Mouse (Mus musculus) thymus, postnatal 0 days (tissue): ENCODE measurements at regions not wholly inside any gene's neighbourhood (a gene's known extent, or its start where the extent isn't known, plus 50 kb on each side); places are given as distances from the start of the nearest gene placed in this dataset.

Source experiments
- DNase-seq: peaks from one replicate; pipeline ENCODE4 v3.0.0-alpha.2; 2015; ENCODE audit warnings: low spot score

DNA sequence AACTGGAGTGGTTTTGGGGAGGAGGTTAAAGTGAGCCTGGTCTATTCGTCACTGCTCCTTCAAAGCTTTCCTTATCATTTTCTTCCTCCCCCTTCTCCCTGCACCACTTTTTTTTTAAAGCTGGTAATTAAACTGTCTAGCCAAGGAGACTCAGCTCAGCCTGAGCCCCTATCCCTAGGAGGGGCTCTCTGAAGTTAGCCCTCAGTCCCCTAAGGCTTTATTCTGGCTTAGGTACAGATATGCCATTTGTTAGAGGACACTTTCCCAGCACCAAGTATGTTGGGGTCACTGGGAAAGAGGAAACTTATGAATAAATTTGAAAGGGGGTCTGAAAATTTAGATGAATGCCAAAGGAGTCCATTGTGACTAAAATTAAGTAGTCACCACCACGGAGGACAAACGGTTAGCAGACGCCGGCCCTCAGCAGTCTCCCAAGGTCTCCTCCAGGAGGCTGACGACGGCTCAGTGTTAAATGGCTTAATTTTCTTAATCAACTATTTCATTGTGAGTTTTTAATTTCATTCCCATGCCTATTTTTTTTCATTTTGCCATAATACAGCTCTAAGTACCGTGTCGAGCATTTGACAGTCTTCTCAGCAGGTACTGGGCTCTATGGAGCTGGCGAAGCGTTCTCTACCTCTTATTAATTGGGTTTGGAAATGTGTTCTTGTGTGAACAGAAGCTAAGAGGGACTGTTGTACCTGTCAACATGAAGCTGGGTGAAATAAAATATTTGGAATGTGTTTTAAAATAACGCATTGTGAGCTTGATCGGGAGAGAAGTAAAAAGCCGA, 370.6 kb upstream of the Cited2 start:
- no peak for DNase-seq

DNA sequence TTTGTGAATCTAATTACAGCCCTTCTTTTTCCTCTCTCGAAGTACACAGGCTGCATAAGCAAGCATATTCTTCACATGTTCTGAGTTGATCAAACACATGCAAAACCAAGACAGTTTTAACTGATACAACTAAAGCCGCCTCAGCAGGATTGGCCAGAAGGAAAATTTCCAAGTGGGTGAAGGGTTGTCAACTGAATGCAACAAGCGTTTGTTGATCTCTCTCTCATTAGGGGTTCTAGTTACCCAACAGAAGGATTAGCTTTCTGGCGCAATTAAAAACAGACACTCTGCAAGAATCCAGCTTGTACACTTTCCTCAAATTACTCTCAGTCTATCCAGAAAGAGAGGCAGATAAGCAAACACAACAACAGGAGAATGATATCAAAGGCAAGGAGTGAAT, 367.5 kb upstream of the Cited2 start:
- DNase-seq, result no peak

DNA sequence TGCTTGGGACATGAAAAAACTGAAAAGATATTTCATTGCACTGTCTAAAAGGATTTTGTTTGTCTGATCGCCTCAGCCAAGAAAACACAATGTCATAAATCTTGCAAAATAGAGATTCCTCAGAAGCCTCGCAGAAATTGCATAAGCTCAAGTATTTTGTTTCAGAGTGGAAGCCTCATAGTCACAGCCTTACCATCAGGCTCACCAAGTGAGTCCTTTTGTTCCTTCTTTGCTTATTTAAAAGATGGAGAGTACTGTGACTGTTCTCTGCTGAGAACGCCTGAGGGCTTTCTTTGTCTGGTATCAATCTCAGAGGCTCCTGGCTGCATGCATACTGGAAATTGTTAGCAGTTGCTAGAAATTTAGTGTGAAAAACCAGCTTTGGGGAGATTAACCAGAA, 367.0 kb upstream of the Cited2 start:
- DNase-seq, result no peak

DNA sequence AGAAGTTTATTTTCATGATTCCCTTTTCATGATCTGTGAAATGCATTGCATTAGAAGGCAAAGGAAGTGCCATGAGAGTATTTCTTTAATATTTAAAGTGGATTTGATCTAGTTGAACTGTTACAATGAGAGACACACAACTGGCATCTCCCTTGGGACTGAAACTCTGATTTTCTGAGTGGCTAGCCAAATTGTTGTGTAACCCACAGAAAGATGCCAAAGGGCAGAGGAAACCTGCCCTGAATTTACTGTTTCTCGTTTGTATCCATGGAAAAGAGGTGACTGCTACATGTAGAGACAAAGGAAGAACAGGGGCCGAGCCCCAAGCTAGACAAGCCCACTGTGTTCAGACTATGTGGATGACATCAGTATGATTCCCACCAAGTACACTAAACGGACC, 360.4 kb upstream of the Cited2 start:
- DNase-seq, result no peak

DNA sequence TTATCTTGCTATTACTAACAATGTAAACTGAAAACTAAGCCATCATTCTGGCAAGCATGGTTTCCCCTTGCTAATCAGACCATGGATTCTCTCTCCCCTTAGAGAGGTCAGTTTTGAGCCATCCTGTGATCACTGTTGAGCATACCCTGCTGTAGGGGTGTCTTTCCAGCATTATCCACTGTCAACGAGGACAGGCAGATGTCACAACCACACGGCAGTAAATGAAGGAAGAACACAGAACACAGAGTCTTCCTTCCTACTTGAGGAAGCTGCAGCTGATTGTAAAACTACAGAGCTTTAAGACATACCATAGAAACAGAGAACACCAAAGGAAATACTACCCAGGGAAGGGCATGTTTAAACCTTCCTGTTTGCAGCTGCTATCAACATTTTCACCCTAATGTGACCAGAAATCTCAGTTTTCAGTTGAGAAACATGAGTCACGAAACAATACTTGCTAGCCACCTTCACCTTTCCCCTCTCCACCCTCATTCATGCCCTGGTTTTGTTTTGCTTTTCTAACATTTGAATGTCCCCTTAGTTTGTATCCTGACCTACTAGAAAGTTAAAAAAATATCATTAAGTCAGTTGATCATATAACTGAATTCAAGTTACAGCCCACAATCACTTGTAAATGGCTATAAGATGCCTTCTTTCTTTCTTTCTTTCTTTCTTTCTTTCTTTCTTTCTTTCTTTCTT, 356.8 kb upstream of the Cited2 start:
- no peak for DNase-seq

DNA sequence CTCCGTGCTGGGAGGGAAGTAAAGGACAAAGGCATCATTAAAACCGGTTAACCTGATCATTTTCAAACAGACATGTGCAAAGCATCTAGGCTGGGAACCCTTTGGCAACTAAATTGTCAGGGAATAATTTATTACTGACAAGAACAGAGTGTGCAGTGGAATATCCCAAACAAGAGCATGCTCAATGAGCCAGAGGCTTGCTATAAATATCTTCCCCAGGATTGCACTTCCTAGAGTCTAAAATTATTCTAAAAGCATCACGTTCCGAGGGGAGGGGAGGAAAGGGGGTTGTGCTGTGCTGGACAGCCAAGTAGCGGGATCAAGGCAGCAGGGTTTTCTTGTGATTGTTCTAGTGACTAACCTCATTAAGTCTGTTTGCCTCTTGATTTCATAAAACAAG, 356.0 kb upstream of the Cited2 start:
- DNase-seq, result no peak

DNA sequence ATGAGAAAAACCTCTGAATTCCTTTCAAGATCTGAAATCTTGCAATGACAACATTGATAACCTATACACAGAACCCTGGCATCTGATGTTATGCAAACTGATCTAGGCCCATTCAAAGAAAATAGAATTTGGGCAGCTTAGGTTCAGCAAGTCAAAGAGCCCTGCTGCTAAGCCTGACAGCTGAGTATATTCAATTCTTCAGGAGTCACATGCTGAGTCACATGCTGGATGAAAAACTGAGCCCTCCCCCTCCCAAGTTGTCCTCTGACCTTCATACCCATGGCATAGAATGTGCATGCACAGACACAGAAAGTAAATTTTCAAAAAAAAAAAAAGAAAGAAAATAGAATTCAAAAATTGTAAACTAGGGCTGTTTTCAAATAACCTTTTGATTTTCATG, 355.6 kb upstream of the Cited2 start:
- no peak for DNase-seq

DNA sequence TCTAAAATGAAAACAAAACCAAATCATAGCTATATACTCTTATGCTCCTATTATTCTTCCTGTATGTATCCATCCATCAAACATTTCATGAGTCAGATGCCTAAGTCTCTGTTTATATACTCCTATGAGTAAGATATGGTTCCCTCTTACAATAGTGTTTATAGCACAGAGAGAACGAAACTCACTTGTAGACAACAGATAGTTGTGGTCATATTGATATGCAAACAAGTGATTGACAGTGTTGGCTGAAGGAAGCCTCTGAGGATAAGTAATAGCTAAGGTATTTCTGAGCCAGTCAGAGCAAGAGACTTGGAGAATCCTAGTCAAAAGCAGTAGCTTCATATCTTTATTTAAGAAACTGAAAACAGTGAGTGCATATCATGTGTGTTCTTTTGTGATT, 354.4 kb upstream of the Cited2 start:
- no peak for DNase-seq

DNA sequence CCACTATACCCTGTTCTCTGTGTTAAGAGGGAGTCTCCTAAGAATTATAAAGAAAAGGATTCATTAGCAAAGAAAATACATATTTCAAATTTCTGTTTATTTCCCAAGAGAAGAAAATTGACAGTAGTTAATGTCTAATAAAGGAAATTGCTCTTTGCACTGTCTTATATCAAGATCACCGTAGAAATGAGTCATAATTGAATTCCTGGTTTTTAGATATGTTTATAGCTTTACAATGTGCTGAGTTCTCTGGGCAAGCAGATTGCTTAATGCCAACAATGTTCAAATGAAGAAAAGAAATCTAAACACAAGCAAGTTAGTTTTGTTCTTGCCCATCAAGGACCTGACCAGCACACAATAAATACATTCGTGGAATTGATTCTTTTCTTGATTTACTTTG, 350.1 kb upstream of the Cited2 start:
- no peak for DNase-seq

DNA sequence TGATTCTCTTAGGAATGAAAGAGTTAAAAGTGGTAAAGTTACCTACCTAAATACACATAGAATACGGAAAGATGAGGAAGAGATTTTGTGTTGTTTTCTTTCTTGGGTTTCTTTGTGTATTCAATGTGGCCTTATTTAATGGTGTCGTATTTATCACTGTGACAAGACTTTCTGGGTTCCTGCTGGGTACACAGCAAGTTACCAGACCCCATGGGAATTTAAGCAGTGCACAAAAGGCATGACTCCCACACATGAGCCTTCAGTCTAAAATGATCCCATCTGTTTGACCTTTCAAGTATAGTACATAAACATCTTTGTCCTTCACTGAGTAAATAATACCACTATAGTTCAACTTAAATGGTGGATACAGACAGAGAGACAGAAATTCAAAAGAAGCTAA, 349.0 kb upstream of the Cited2 start:
- DNase-seq, result no peak

DNA sequence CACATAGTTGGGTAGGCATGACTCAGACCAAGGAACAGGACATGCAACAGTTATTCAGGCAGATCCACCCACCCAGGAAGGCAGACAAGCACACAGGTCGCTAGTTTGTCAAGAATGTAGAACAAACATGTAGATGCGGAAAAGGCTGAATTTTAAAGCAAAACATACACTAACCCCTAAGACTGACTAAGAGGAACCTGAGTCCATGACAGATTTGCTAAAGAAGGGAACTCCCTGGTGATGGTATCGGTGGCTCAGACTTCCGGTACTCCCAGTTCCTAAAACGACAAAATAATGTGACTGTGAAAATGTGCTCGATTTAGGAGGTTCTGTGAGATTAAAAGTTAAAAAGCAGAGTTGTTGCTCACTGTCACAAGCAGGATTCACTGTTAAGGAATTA, 340.0 kb upstream of the Cited2 start:
- no peak for DNase-seq

DNA sequence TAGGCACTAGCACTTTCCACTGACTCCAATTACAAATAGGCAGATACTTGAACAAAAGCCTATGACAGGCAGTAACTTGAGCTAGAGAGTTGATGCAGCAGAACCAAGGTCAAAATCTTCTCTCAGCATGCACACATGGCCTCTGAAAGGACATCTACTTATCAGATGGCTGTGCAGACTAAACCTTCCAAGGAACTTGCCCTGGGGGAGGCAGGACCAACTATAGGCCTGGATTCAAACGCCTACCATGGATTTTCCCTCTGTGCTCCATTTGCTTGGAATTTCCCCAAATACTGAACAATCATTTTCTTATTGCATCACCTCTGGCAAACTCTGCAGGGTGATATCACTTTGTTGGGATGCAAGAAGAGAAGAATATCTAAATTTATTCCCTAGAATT, 337.8 kb upstream of the Cited2 start:
- no peak for DNase-seq

DNA sequence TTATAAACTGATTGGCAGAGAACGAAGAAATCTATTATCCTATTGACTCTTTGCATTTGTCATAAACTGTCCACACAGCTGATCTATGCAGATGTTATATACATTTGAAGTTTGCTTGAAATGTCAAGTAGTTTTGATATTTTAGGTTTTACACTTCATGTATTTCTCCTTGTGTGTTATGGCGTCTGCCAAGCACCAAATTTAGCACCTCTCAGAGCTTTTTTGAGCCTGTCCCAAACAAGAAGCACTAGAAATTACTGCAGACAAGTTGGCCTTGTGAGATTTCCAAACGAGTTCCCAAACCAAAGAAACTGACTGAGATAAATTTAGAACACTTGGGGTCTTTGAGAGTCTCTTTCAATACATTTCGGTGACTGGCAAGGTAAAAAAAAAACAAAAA, 335.7 kb upstream of the Cited2 start:
- no peak for DNase-seq

DNA sequence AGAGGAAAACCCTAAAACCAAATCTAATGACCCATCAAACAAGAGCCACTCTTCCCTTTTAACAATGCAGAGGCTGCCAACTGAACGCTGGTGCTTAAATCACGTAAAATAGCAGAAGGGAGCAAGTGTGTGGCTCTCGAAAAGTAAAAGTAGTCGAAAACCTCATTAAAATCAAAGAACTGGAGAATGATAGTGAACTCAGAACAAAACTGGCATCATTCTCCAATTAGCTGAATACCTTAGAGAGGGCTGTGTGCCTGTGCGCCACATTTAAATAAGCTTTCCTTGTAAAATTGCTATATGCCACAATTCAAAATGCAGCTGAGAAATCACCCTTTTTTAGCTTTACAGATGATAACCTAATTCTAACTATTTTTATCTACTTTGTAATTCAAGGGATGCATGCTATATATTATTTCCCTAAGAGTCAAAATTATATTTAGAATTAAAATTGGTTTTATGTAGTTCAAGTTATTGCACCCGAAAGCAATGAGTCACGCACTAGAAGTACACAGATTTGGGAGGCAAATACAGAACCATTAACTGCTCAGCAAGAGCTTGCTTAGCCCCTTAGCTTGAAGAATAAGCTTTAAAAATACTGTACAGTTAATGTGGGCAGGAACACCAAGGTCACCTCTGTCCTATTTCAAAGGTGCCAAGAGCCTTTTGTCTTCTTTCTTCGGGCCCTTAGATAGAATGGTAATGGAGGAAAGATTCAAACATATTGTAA, 327.4 kb upstream of the Cited2 start:
- no peak for DNase-seq

DNA sequence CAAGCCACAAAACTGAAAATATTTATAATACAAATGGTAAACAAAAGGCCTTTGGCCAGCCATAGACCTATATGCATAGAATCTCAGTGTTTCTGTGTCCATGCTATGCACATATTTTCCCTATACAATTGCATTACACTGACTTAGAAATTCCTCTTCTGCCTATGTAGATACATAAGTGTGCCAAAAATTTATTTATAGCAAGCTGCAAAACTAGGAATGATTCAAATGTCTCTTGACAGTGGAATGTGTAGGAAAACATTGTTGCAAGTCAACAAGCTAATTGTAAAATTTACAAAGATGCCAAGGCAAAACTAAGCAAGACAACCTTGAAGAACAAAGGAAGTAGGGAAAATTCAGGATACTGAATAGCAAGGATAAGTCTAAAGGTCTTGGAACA, 319.1 kb upstream of the Cited2 start:
- no peak for DNase-seq

DNA sequence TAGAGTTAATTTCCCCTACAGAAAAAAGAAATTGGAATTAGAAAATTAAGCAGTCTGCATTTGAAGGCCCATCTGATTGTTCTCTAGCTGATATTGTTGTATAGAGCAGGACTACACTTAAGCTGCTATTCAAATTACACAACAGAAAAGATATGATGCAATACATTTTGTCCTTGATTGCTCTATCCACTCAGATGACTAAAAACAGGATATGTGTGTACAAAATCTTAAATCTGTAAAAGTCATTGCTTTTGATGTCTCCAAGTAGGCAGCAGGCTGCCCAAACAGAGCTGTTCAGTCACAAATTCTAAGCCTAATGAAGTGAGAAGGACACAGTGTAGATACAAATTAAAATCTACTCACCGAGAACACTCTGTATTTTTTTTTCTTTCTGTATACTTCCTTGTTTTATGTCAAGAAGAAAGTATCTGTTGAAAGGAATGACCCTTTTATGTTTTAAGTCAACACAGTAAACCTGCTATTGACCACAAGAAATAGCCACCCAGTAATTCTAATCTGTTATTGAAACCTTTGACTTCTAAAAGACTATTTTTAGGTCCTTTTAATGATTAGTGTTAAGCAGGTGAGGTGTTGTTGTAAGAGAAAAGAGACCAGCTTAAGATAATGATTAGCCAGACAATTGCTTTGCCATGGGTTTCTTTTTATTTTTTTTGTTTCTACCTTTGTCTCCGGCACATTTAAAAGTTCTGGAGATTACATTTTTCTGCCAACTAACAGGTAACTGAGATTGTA, 315.0 kb upstream of the Cited2 start:
- no peak for DNase-seq

DNA sequence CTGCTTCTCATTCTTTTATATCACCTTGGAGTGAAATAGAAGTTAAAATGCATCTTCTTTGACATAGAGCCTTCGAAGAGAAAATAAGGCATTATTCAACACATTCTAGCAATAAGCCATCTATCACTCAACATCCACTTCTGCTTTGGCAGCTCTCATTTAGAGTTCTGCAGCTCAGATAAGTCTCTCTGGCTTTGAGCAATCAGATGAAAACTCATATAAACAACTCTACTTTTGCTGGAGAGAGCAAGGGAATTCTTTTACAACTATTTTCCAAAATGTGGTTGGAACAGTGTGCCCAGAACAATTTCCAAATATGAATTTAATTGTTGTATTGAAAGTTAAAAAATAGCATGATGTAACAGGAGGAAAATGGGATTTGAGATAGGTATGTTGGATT, 314.2 kb upstream of the Cited2 start:
- no peak for DNase-seq

DNA sequence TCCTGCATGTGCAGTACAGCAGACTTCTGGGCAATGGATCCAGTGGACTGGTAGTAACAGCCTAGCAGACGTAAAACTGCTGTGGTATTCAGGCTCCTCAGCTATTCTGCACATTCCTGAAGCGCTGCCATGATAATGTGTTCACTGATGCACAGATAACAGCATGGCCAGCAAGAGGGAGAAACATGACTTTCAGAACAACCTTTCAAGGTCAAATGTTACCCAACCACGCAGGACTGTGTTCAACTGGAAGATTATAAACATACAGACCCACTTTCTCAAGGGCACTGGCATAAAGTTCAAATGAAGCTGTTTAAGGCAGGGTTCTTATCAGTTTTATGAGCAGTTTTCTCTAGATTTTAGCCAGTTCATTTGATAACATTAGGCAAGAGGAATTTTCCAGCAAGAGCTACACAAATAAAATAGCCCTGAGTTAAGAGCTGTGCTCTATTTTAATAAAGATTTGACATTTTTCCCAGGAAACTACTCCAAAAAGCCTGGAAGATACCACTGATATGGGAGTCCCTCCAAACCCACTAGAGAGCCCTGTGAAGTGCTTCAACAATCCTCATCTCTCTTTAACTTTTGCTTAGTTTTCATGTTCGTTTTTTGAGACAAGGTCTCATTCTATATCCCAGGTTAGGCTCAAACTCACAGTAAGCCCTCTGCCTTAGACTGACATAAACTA, 311.6 kb upstream of the Cited2 start:
- DNase-seq, result no peak

DNA sequence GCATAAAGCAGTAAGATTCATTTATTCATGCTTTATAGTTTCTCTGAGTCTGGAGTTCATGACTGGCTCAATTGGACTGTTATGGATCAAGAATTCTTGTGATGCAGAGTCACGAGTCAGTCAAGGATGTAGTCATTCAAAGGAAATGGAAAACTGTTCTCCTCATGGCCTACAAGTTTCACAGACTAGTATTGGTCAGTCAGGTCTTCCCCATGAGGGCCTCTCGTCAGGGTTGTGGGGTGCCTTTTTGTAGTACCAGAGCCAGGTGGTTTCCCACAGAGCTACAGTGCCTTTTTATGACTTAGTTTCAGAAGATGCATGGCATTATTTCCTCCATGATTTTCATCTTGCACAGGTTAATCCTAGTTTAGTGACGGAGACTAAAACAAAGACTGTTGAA, 307.9 kb upstream of the Cited2 start:
- no peak for DNase-seq

DNA sequence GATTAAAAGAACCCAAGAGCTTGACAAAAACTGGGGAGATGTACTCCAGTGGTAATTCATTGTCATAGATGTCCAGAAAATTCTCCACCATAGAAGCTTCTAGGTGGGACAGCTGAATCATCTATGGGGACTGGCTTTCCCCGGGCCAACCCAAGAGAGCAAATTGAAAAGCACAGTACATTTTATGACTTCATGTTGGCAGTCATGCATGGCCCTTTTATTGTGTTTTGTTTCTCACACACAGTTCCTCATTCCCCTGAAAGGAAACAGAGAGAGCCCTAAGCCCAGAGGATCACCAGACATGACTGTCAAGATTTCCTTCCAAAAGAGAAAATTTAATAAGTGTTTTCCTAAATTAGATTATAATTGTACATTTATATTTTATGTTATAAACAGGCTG, 306.9 kb upstream of the Cited2 start:
- DNase-seq, result no peak

DNA sequence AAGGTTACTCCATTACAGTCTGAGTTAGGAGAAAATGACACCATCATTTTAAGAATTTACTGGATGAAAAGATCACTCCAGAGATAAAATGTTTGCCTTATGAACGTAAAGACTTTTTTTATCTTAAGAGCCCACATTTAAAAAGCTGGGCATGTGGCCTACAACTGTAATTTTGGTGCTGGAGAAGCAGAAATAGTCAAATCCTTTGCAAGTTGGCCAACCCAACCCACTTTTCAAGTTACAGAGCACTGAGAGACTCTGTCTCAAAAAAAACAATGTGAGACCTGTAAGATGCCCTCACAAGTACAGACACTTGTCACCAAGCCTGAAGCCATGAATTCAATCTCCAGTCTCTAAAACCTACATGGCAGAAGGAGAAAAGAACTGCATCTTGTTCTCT, 305.6 kb upstream of the Cited2 start:
- no peak for DNase-seq
